Mouse (Mus musculus): ENCODE results near the gene Lrrfip1. TPM values are rescaled to one million over a fixed set of nuclear protein-coding genes. Genes with fewer than 3 reads are reported as not detected.

Lrrfip1 gene
- polyA plus RNA-seq, 1 experiment from 2014 or later = 54.3 TPM

- Histone ChIP-seq H3K36me3 (ENCODE audit: control insufficient read depth, insufficient read depth, low read length) (no peaks in the 10 kb centered on the region), H3K27ac (ENCODE audit: low read length) (no peak overlapping the region), H3K9me3 (ENCODE audit: control insufficient read depth, low read depth, low read length) (no peaks in the 10 kb centered on the region), H3K4me1 (ENCODE audit: control insufficient read depth, insufficient read depth, low read length) (0 out of 2 replicates have a peak, but pooled peaks cover 5% of the 10 kb centered on the region), H3K27me3 (ENCODE audit: control insufficient read depth, insufficient read depth, low read length) (no peaks in the 10 kb centered on the region), H3K9ac (replicated peaks; ENCODE audit: low read depth, low read length) (no peak overlapping the region), H3K4me3 (ENCODE audit: low read depth, low read length) (no peak overlapping the region), H3K4me2 (replicated peaks; ENCODE audit: low read depth, low read length) (no peak overlapping the region)
- 89% methylated on average over 3 of the region's 3 CpGs for WGBS
- ATAC-seq (ENCODE audit: insufficient number of reproducible peaks, insufficient read depth, low FRiP score, low read depth) = no peak
Observed at GRCm38 (mm10) chr1:91034547-91034946, 36.0 kb downstream of the Lrrfip1 start.

- H3K4me1 ChIP-seq (ENCODE audit: control insufficient read depth, insufficient read depth, low read length) = 0 out of 2 replicates have a peak, but pooled peaks cover 5% of the 10 kb centered on the region
- no peak overlapping the region for H3K9ac ChIP-seq (replicated peaks; ENCODE audit: low read depth, low read length)
- no peak overlapping the region for H3K4me2 ChIP-seq (replicated peaks; ENCODE audit: low read depth, low read length)
- ATAC-seq (ENCODE audit: insufficient number of reproducible peaks, insufficient read depth, low FRiP score, low read depth) = no peak
- H3K4me3 ChIP-seq (ENCODE audit: low read depth, low read length) = no peak overlapping the region
- no peaks in the 10 kb centered on the region for H3K27me3 ChIP-seq (ENCODE audit: control insufficient read depth, insufficient read depth, low read length)
- no peaks in the 10 kb centered on the region for H3K9me3 ChIP-seq (ENCODE audit: control insufficient read depth, low read depth, low read length)
- 66% methylated on average over 2 of the region's 2 CpGs for WGBS
- no peak overlapping the region for H3K27ac ChIP-seq (ENCODE audit: low read length)
- no peaks in the 10 kb centered on the region for H3K36me3 ChIP-seq (ENCODE audit: control insufficient read depth, insufficient read depth, low read length)
Observed at GRCm38 (mm10) chr1:91035266-91035665, 36.7 kb downstream of the Lrrfip1 start.

- Histone ChIP-seq H3K9ac (replicated peaks; ENCODE audit: low read depth, low read length) (no peak overlapping the region), H3K36me3 (ENCODE audit: control insufficient read depth, insufficient read depth, low read length) (no peaks in the 10 kb centered on the region), H3K27me3 (ENCODE audit: control insufficient read depth, insufficient read depth, low read length) (no peaks in the 10 kb centered on the region), H3K27ac (ENCODE audit: low read length) (no peak overlapping the region), H3K9me3 (ENCODE audit: control insufficient read depth, low read depth, low read length) (no peaks in the 10 kb centered on the region), H3K4me3 (ENCODE audit: low read depth, low read length) (no peak overlapping the region), H3K4me2 (replicated peaks; ENCODE audit: low read depth, low read length) (no peak overlapping the region), H3K4me1 (ENCODE audit: control insufficient read depth, insufficient read depth, low read length) (0 out of 2 replicates have a peak, but pooled peaks cover 5% of the 10 kb centered on the region)
- WGBS = 88% methylated on average over 4 of the region's 4 CpGs
- no peak for ATAC-seq (ENCODE audit: insufficient number of reproducible peaks, insufficient read depth, low FRiP score, low read depth)
Observed at GRCm38 (mm10) chr1:91037213-91037612, 38.7 kb downstream of the Lrrfip1 start.

GRCm38 (mm10) chr1:91038010-91038409 lies 39.5 kb downstream of the Lrrfip1 start:
- 86% methylated on average over 6 of the region's 6 CpGs for WGBS

GRCm38 (mm10) chr1:91038531-91038930 lies 40.0 kb downstream of the Lrrfip1 start:
- no peak for ATAC-seq (ENCODE audit: insufficient number of reproducible peaks, insufficient read depth, low FRiP score, low read depth)
- no peak overlapping the region for H3K27ac ChIP-seq (ENCODE audit: low read length)
- no peak overlapping the region for H3K4me2 ChIP-seq (replicated peaks; ENCODE audit: low read depth, low read length)
- no peak overlapping the region for H3K4me3 ChIP-seq (ENCODE audit: low read depth, low read length)
- no peaks in the 10 kb centered on the region for H3K36me3 ChIP-seq (ENCODE audit: control insufficient read depth, insufficient read depth, low read length)
- H3K27me3 ChIP-seq (ENCODE audit: control insufficient read depth, insufficient read depth, low read length) = no peaks in the 10 kb centered on the region
- no peaks in the 10 kb centered on the region for H3K4me1 ChIP-seq (ENCODE audit: control insufficient read depth, insufficient read depth, low read length)
- 58% methylated on average over 6 of the region's 6 CpGs for WGBS
- no peaks in the 10 kb centered on the region for H3K9me3 ChIP-seq (ENCODE audit: control insufficient read depth, low read depth, low read length)
- no peak overlapping the region for H3K9ac ChIP-seq (replicated peaks; ENCODE audit: low read depth, low read length)

More at GRCm38 (mm10) chr1:91038010-91038409, 39.5 kb downstream of the Lrrfip1 start:
- Histone ChIP-seq H3K9ac (replicated peaks; ENCODE audit: low read depth, low read length) (no peak overlapping the region), H3K27ac (ENCODE audit: low read length) (no peak overlapping the region), H3K4me1 (ENCODE audit: control insufficient read depth, insufficient read depth, low read length) (0 out of 2 replicates have a peak, but pooled peaks cover under 1% of the 10 kb centered on the region), H3K27me3 (ENCODE audit: control insufficient read depth, insufficient read depth, low read length) (no peaks in the 10 kb centered on the region), H3K4me2 (replicated peaks; ENCODE audit: low read depth, low read length) (no peak overlapping the region), H3K36me3 (ENCODE audit: control insufficient read depth, insufficient read depth, low read length) (no peaks in the 10 kb centered on the region), H3K9me3 (ENCODE audit: control insufficient read depth, low read depth, low read length) (no peaks in the 10 kb centered on the region), H3K4me3 (ENCODE audit: low read depth, low read length) (no peak overlapping the region)
- no peak for ATAC-seq (ENCODE audit: insufficient number of reproducible peaks, insufficient read depth, low FRiP score, low read depth)

- Histone ChIP-seq H3K4me1 (ENCODE audit: control insufficient read depth, insufficient read depth, low read length) (no peaks in the 10 kb centered on the region), H3K4me3 (ENCODE audit: low read depth, low read length) (no peak overlapping the region), H3K9me3 (ENCODE audit: control insufficient read depth, low read depth, low read length) (no peaks in the 10 kb centered on the region), H3K4me2 (replicated peaks; ENCODE audit: low read depth, low read length) (no peak overlapping the region), H3K36me3 (ENCODE audit: control insufficient read depth, insufficient read depth, low read length) (no peaks in the 10 kb centered on the region), H3K9ac (replicated peaks; ENCODE audit: low read depth, low read length) (no peak overlapping the region), H3K27ac (ENCODE audit: low read length) (no peak overlapping the region), H3K27me3 (ENCODE audit: control insufficient read depth, insufficient read depth, low read length) (no peaks in the 10 kb centered on the region)
- 77% methylated on average over 5 of the region's 5 CpGs for WGBS
- ATAC-seq (ENCODE audit: insufficient number of reproducible peaks, insufficient read depth, low FRiP score, low read depth) = peak; percentile 56
Observed at GRCm38 (mm10) chr1:91041605-91042004, 43.1 kb downstream of the Lrrfip1 start.

- Histone ChIP-seq H3K27ac (ENCODE audit: low read length) (peak overlapping the region; percentile 10; the same call in 1 of the 2 replicates), H3K9me3 (ENCODE audit: control insufficient read depth, low read depth, low read length) (no peaks in the 10 kb centered on the region), H3K4me1 (ENCODE audit: control insufficient read depth, insufficient read depth, low read length) (no peaks in the 10 kb centered on the region), H3K4me2 (replicated peaks; ENCODE audit: low read depth, low read length) (no peak overlapping the region), H3K27me3 (ENCODE audit: control insufficient read depth, insufficient read depth, low read length) (no peaks in the 10 kb centered on the region), H3K4me3 (ENCODE audit: low read depth, low read length) (no peak overlapping the region), H3K36me3 (ENCODE audit: control insufficient read depth, insufficient read depth, low read length) (no peaks in the 10 kb centered on the region), H3K9ac (replicated peaks; ENCODE audit: low read depth, low read length) (no peak overlapping the region)
- ATAC-seq (ENCODE audit: insufficient number of reproducible peaks, insufficient read depth, low FRiP score, low read depth) = peak; percentile 64
- 47% methylated on average over 5 of the region's 5 CpGs for WGBS
Observed at GRCm38 (mm10) chr1:91043191-91043590, 44.7 kb downstream of the Lrrfip1 start.

- H3K36me3 ChIP-seq (ENCODE audit: control insufficient read depth, insufficient read depth, low read length) = no peaks in the 10 kb centered on the region
- no peak overlapping the region for H3K9ac ChIP-seq (replicated peaks; ENCODE audit: low read depth, low read length)
- no peak for ATAC-seq (ENCODE audit: insufficient number of reproducible peaks, insufficient read depth, low FRiP score, low read depth)
- no peaks in the 10 kb centered on the region for H3K9me3 ChIP-seq (ENCODE audit: control insufficient read depth, low read depth, low read length)
- H3K27ac ChIP-seq (ENCODE audit: low read length) = no peak overlapping the region
- H3K4me1 ChIP-seq (ENCODE audit: control insufficient read depth, insufficient read depth, low read length) = no peaks in the 10 kb centered on the region
- no peak overlapping the region for H3K4me2 ChIP-seq (replicated peaks; ENCODE audit: low read depth, low read length)
- H3K4me3 ChIP-seq (ENCODE audit: low read depth, low read length) = no peak overlapping the region
- WGBS = 77% methylated on average over 10 of the region's 10 CpGs
- H3K27me3 ChIP-seq (ENCODE audit: control insufficient read depth, insufficient read depth, low read length) = no peaks in the 10 kb centered on the region
Observed at GRCm38 (mm10) chr1:91044176-91044575, 45.6 kb downstream of the Lrrfip1 start.

- Histone ChIP-seq H3K36me3 (ENCODE audit: control insufficient read depth, insufficient read depth, low read length) (no peaks in the 10 kb centered on the region), H3K4me2 (replicated peaks; ENCODE audit: low read depth, low read length) (no peak overlapping the region), H3K27me3 (ENCODE audit: control insufficient read depth, insufficient read depth, low read length) (no peaks in the 10 kb centered on the region), H3K27ac (ENCODE audit: low read length) (no peak overlapping the region), H3K4me1 (ENCODE audit: control insufficient read depth, insufficient read depth, low read length) (no peaks in the 10 kb centered on the region), H3K4me3 (ENCODE audit: low read depth, low read length) (no peak overlapping the region), H3K9ac (replicated peaks; ENCODE audit: low read depth, low read length) (no peak overlapping the region), H3K9me3 (ENCODE audit: control insufficient read depth, low read depth, low read length) (no peaks in the 10 kb centered on the region)
- ATAC-seq (ENCODE audit: insufficient number of reproducible peaks, insufficient read depth, low FRiP score, low read depth) = no peak
- 51% methylated on average over 3 of the region's 3 CpGs for WGBS
Observed at GRCm38 (mm10) chr1:91044648-91045047, 46.1 kb downstream of the Lrrfip1 start.

Data from stomach, embryonic 14.5 days (tissue).